Mouse (Mus musculus) heart, embryonic 11.5 days (tissue): Measurements from ENCODE around the gene Sema4d. TPM values are rescaled to one million over a fixed set of nuclear protein-coding genes. Genes with fewer than 3 reads are reported as not detected.

ENCODE experiments used
- ATAC-seq: fragments of 200-750 bp; cut with Nextera tagmentation; replicated peaks from 2 replicates; pipeline ENCODE4 v1.8.0; 2017; ENCODE audit warnings: moderate library complexity; ENCODE audit not compliant: insufficient number of reproducible peaks, low FRiP score, low TSS enrichment
- H3K27ac ChIP-seq: fragments of 300-500 bp; sonication (generic); 2 replicates; pipeline ENCODE4 v1.5.1; 2014; ENCODE audit warnings: mild to moderate bottlenecking, low read depth, low read length
- H3K27me3 ChIP-seq: fragments of 300-500 bp; sonication (generic); 2 replicates; pipeline ENCODE4 v1.6.1; 2014; ENCODE audit warnings: mild to moderate bottlenecking, low read length, mixed read lengths; ENCODE audit not compliant: control insufficient read depth, insufficient read depth
- H3K36me3 ChIP-seq: fragments of 300-500 bp; sonication (generic); 2 replicates; pipeline ENCODE4 v1.6.1; 2014; ENCODE audit warnings: mild to moderate bottlenecking, low read length, moderate library complexity, mixed read lengths; ENCODE audit not compliant: control insufficient read depth, insufficient read depth
- H3K4me1 ChIP-seq: fragments of 300-500 bp; sonication (generic); 2 replicates; pipeline ENCODE4 v1.6.1; 2014; ENCODE audit warnings: low read length; ENCODE audit not compliant: control insufficient read depth, insufficient read depth
- H3K4me2 ChIP-seq: fragments of 300-500 bp; sonication (generic); 2 replicates; pipeline ENCODE4 v1.6.1; 2014; ENCODE audit warnings: mild to moderate bottlenecking, moderate library complexity
- H3K4me3 ChIP-seq: fragments of 300-500 bp; sonication (generic); 2 replicates; pipeline ENCODE4 v1.5.1; 2014; ENCODE audit warnings: low read depth, low read length
- H3K9ac ChIP-seq: fragments of 300-500 bp; sonication (generic); 2 replicates; pipeline ENCODE4 v1.6.1; 2014; ENCODE audit warnings: mild to moderate bottlenecking, low read depth, low read length, moderate library complexity
- H3K9me3 ChIP-seq: fragments of 300-500 bp; sonication (generic); replicated peaks from 2 replicates; pipeline ENCODE4 v1.6.1; 2016; ENCODE audit warnings: low read length; ENCODE audit not compliant: control insufficient read depth
- WGBS: fragments of 180-500 bp; shearing (Covaris S2); extraction: QIAGEN DNeasy Blood & Tissue Kit; methylation state at CpG from one replicate; pipeline ENCODE4 v1.1.7; 2014; ENCODE audit not compliant: insufficient replicate concordance; 5-methylcytosine and 5-hydroxymethylcytosine counted together
- polyA plus RNA-seq: library from polyadenylated mRNA; unstranded; fragments of >200 nt; fragmentation: Nextera tagmentation; extraction: Ambion mirVana; gene quantifications from 2 replicates; pipeline ENCODE4 v1.2.1, GENCODE M21; 2014

Gene Sema4d
- polyA plus RNA-seq, 1 experiment from 2014 or later: 11.0 TPM

DNA sequence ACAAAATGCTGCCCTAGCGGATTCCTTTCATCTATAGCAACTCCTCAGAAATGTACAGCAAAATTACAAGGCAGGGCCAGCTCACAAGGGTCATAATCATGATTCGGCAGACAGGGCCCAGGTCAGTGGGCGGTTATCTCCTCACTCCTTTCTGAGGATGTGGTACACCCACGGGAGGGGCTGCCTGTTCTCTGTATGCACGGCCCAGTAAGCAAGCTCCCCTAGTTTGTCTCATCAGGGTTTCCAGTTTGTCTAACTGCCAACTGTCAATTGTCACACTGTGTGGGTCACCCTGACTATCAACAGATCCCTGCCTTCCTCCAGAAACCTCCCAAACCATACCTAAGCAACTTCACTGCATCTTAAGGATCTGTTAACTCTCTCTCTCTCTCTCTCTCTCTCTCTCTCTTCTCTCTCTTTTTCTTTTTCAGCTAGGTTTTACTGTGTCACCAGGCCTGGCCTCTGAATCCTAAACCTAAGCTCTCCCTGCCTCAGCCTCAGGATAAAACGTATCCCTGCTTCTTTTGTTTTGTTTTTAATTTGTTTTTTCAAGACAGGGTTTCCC, 55.5 kb downstream of the Sema4d start:
- ATAC-seq: no peak
- Histone ChIP-seq H3K36me3 (no peaks in the 10 kb centered on the region), H3K27ac (peak overlapping the region; percentile 50; the same call in 1 of the 2 replicates), H3K9me3 (no peaks in the 10 kb centered on the region), H3K9ac (0 out of 2 replicates have a peak overlapping the region, but pooled peaks have one; percentile 34), H3K27me3 (no peaks in the 10 kb centered on the region), H3K4me3 (no peak overlapping the region), H3K4me2 (no peak overlapping the region), H3K4me1 (peaks cover 21% of the 10 kb centered on the region)
- WGBS: 45% methylated on average over 6 of the region's 6 CpGs

DNA sequence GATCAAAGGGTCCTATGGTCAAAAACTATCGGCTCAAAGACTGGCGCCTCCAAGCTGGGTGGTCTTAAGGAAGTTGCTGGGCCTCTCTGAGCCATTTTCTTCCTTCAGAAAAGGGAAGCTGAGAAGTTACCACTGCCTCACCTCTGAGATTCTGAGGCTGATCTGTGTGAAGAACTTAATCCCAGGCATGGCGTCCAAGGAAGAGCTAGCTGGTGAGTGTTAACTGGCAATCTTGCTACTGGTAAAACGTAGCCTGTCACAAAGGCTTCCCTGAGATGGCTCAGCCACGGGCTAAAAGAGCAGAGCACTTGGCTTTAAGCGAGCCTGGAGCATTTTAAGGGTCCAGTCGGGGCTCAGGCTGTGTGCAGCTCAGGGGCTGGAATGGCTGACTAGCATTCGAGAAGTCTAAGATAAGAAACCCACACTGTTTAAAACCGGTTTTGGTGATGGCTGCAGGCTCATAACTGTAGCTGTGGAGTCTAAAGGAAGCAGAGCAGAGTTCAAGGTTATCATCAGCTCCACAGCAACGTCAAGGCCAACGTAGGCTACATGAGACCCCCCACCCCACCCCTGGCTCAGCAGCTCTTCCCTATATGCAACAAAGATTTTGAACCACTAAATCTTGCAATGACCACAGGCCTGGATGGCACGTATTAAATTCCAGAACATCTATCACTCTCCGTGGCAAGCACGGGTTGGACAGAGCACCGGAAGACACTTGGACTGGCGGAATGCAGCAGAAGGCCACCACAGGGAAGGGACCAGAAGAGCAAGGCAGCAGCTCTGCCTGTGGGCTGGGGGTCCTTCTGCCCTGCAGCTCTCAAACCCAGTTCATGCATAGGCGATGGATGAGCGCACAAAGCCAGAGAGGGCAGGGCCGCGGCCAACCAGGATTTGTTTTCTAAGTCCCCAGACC, 56.3 kb downstream of the Sema4d start:
- ATAC-seq: no peak
- H3K9me3 ChIP-seq: no peaks in the 10 kb centered on the region
- no peak overlapping the region for H3K4me3 ChIP-seq
- H3K27ac ChIP-seq: peak overlapping the region; percentile 50; the same call in 1 of the 2 replicates
- 53% methylated on average over 20 of the region's 20 CpGs for WGBS
- H3K4me2 ChIP-seq: no peak overlapping the region
- no peaks in the 10 kb centered on the region for H3K36me3 ChIP-seq
- no peaks in the 10 kb centered on the region for H3K27me3 ChIP-seq
- H3K4me1 ChIP-seq: peaks cover 21% of the 10 kb centered on the region
- peak overlapping the region; percentile 34; the same call in 1 of the 2 replicates for H3K9ac ChIP-seq

DNA sequence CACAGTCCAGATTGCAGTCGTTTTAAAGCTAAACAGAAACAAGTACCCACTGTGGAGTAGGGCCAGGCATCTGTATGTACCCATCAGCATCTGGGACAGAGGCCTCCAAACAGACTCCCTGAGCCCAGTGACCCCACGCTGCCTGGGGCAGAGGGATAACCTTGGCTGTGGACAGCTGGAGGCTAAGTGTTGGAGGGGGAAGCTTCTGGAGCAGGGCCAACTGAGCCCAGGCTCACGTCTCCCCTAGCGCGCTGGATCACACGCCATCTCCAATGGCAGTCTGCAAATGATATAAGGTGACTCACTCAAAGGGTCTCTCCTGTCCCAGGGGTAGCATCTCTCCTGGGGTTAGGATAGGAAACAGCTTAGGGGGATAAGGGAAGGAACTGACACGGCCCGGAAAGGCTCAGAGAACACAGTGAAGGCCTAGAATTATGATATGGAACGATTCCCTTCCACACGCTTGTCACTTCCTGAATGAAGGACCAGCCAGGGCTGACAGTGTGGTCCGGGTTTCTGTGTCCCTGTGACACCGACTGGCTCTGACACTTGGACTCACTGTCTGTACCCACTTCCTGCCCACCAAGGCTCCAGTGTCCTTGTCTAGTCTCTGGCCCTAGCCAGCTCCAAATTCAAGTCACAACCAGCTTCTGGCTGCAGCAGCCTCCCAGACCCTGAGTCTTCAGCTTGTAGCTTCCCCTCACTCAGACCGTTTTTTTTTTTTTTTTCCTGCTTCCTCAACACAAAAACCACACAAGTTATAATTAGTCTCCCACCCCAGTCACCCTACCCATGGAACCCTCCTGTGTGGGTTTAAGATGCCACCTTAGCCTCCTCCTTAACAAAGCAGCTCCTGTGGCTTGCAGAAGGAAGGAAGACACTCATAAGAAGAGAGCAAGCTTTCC, 57.3 kb downstream of the Sema4d start:
- 56% methylated on average over 13 of the region's 13 CpGs for WGBS
- H3K9ac ChIP-seq: no peak overlapping the region
- no peak for ATAC-seq

DNA sequence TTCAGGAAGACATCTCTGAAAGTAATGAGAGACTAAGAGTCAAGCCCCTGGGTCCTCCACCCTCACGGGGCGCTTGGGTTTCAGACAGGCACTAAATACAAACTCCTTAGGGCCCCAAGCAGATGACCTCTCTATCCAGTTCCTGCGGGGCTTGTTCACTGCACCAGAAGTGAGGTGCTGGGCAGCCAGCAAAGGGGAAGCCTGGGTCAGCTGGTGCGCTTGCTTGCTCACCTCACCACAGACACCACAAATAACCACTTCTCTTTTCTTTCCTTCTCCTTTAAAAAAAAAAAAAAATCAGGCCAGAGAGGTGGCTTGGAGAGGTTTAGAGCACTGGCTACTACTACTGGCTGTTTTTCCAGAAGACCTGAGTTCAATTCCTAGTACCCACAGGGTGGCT, 59.0 kb downstream of the Sema4d start:
- Histone ChIP-seq H3K27me3 (no peaks in the 10 kb centered on the region), H3K4me2 (no peak overlapping the region), H3K36me3 (no peaks in the 10 kb centered on the region), H3K4me3 (no peak overlapping the region), H3K4me1 (peaks cover 32% of the 10 kb centered on the region), H3K9me3 (no peaks in the 10 kb centered on the region), H3K27ac (no peak overlapping the region), H3K9ac (no peak overlapping the region)
- WGBS: 87% methylated on average over 4 of the region's 4 CpGs
- ATAC-seq: no peak

More for the DNA sequence above, 57.3 kb downstream of the Sema4d start:
- Histone ChIP-seq H3K9me3 (no peaks in the 10 kb centered on the region), H3K27me3 (no peaks in the 10 kb centered on the region), H3K4me3 (no peak overlapping the region), H3K4me2 (no peak overlapping the region), H3K36me3 (no peaks in the 10 kb centered on the region), H3K4me1 (peaks cover 21% of the 10 kb centered on the region), H3K27ac (peak overlapping the region; percentile 46; the same call in 1 of the 2 replicates)

DNA sequence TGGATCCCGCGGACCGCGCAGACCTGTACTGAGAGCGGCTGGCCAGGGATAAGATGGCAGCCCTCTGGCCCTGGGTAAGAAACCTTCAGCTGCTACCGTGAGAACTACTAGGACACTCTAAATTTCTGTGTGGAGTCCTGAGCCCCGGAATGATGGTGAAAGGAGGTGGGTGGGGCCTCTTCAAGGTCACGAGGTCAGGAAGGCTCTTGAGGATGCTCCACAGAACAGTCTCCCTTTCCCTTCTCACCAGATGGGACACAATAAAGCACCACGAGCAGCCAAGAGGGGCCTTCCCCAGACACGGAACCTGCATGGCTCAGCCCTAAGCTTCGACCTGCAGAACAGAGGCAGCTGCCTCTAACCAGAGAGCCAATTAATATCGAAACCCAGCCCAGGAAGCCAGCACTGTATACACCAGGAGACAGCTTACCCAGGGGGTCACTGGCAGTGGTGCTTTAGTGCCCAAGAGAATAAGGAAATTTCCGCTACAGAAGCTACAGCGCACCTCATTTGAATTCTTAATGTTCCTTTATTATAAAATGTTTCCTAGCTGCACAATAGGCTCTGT, 61.4 kb downstream of the Sema4d start:
- 76% methylated on average over 14 of the region's 14 CpGs for WGBS

DNA sequence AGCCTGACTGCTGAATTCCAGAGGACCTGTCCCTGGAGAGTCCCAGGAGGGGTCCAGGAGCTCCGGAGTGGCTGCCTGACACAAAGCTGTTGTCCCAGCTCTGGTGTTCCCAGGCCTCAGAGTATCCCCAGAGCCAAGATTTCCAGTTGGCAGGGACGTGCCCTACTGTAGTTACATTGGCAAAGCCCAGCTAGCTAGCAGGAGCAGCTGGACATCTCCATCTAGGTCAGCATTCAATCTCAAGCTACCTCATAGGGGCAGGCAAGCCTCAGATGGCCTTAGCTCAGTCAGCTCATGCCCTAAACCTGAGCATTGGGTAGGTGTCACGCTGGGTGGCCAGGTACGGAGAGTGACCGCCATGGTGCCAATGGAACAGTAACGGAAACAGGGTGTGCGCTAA, 62.1 kb downstream of the Sema4d start:
- WGBS: 90% methylated on average over 7 of the region's 7 CpGs
- Histone ChIP-seq H3K27me3 (no peaks in the 10 kb centered on the region), H3K9ac (no peak overlapping the region), H3K4me3 (no peak overlapping the region), H3K9me3 (no peaks in the 10 kb centered on the region), H3K4me2 (no peak overlapping the region), H3K27ac (no peak overlapping the region), H3K36me3 (no peaks in the 10 kb centered on the region), H3K4me1 (peaks cover 22% of the 10 kb centered on the region)
- no peak for ATAC-seq

More for the DNA sequence above, 61.4 kb downstream of the Sema4d start:
- Histone ChIP-seq H3K36me3 (no peaks in the 10 kb centered on the region), H3K27me3 (no peaks in the 10 kb centered on the region), H3K4me3 (no peak overlapping the region), H3K4me2 (no peak overlapping the region), H3K4me1 (peaks cover 26% of the 10 kb centered on the region), H3K9me3 (no peaks in the 10 kb centered on the region), H3K27ac (no peak overlapping the region), H3K9ac (no peak overlapping the region)
- 0 out of 2 replicates have a peak, but pooled peaks have one; percentile 9 for ATAC-seq

DNA sequence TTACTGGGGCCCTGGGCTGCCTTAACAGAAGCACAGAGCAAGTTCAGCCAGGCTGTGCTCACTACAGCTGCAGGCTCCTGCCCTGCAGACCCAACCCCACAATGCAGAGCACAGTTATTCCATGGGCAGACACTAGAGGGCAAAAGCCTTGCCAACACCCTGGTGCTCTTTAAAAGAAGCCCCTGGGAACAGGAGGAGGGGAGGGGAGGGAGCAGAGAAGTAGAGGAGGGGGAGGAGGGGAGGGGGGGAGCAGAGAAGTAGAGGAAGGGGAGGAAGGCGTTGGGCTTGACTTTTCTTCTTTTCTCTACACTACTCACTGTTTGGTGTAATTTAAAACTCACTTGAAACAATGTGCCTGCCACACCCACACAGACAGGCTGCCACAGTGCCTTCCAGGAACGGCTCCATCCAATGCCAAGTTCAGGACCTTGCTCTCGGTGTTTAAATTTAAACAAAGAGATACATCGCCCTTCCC, 63.6 kb downstream of the Sema4d start:
- Histone ChIP-seq H3K36me3 (no peaks in the 10 kb centered on the region), H3K9me3 (no peaks in the 10 kb centered on the region), H3K4me1 (peaks cover 15% of the 10 kb centered on the region), H3K4me2 (no peak overlapping the region), H3K27me3 (no peaks in the 10 kb centered on the region), H3K27ac (no peak overlapping the region), H3K4me3 (no peak overlapping the region), H3K9ac (no peak overlapping the region)
- ATAC-seq: no peak
- WGBS: 20% methylated on average over 4 of the region's 4 CpGs

DNA sequence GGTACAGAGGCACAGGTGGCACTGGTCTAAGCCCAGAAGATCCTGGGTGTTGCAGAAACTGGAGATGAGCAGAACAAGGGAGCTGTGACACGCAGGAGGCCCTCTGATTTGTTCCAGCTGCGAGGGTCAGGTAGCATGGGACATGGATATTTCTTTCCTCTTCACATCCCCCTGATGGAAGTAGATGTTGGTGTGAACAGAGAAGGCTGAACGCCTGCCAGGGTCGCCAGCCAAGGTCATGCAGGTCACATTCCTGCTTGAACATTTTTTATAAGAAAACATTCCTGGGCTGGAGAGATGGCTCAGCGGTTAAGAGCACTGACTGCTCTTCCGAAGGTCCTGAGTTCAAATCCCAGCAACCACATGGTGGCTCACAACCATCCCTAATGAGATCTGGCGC, 66.2 kb downstream of the Sema4d start:
- no peaks in the 10 kb centered on the region for H3K27me3 ChIP-seq
- peaks cover 15% of the 10 kb centered on the region for H3K4me1 ChIP-seq
- H3K27ac ChIP-seq: no peak overlapping the region
- H3K36me3 ChIP-seq: no peaks in the 10 kb centered on the region
- WGBS: 69% methylated on average over 6 of the region's 7 CpGs
- no peaks in the 10 kb centered on the region for H3K9me3 ChIP-seq
- no peak overlapping the region for H3K4me3 ChIP-seq
- no peak overlapping the region for H3K4me2 ChIP-seq
- ATAC-seq: no peak
- H3K9ac ChIP-seq: no peak overlapping the region
